23 mouse cellular contexts compared by ENCODE assay signal in the genomic region with DNA sequence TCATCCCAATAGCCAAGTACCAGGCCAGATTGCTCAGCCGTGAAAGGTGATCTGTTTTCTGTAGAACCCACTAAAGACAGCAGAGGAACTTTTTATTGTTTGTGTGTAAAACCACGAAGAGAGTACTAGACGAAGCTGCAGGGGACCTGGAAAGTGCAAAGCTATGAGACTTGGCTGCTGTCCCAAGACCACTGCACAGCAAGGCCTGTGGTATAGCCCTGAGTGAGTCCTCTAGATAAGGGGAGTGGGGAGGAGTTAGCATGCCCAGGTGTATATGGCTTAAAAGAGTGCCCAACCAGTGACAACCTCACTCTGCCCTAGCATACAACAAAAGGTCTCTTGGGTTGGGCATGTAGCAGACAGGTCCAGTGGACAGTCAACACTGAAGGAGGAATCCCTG. TPM values are rescaled to one million over a fixed set of nuclear protein-coding genes. Genes with fewer than 3 reads are reported as not detected.
DNase-seq lines count a peak whose midpoint lies in the region; ATAC-seq lines count a peak whose summit lies in the region.
"Had no signal": no experiment of that assay in that cellular context is flagged by ENCODE, and none has a peak within 500 bp of the region (broad histone marks: within the 10 kb centered on the region; RNA-seq: fewer than 3 reads in every experiment).

No protein-coding gene starts in this region.

- H3K4me2 ChIP-seq in heart, embryonic 13.5 days, result no peak overlapping the region
- H3K4me2 ChIP-seq: embryonic facial prominence, embryonic 15.5 days; hindbrain, embryonic 15.5 days had no signal

- no peak for ATAC-seq in heart, embryonic 13.5 days (ENCODE audit: extremely low read depth, insufficient number of reproducible peaks, low FRiP score, low TSS enrichment)
- ATAC-seq in megakaryocyte progenitor cell, adult 5-6 weeks (replicated peaks; ENCODE audit: poor library complexity), result peak; percentile 55
- ATAC-seq: forebrain, embryonic 14.5 days; intestine, embryonic 16.5 days had no signal

- no peaks in the 10 kb centered on the region for H3K9me3 ChIP-seq in heart, embryonic 13.5 days
- H3K9me3 ChIP-seq: embryonic facial prominence, embryonic 15.5 days; forebrain, embryonic 10.5 days; heart, embryonic 10.5 days; hindbrain, embryonic 15.5 days had no signal

- DNase-seq in heart, postnatal 14 days, result no peak
- DNase-seq in 416B (ENCODE audit: low read depth) (peak; percentile 43), MEL-GATA-1-ER (ENCODE audit: extremely low read depth, low read depth) (peak; percentile 66)
- DNase-seq in frontal cortex, adult 2 months (ENCODE audit: extremely low spot score in 1 of 2, low spot score in 1 of 2), result no peak
- DNase-seq in frontal cortex, postnatal 14 days (ENCODE audit: low spot score in 2 of 2), result no peak
- DNase-seq: adrenal gland, adult 2 months; adrenal gland, postnatal 25 days; cerebellum, adult 18-20 months; cerebellum, adult 9-11 months; cerebellum, postnatal 36 days; embryo, embryonic 11 days; gastrocnemius, postnatal 36 days; heart, adult 11 months; kidney, adult 2 months had no signal

- peaks cover 17% of the 10 kb centered on the region for H3K4me1 ChIP-seq in heart, embryonic 13.5 days
- H3K4me1 ChIP-seq: embryonic facial prominence, embryonic 15.5 days; forebrain, embryonic 10.5 days; hindbrain, embryonic 15.5 days had no signal

- H3K27ac ChIP-seq in heart, embryonic 13.5 days (replicated peaks), result peak overlapping the region; percentile 54; the same call in 1 of the 2 replicates
- H3K27ac ChIP-seq: embryonic facial prominence, embryonic 15.5 days; forebrain, embryonic 10.5 days; heart, embryonic 10.5 days; hindbrain, embryonic 15.5 days had no signal

- intact Hi-C loops in heart, postnatal 14 days (cut with DNase I), result no loop called here

- H3K9ac ChIP-seq in heart, embryonic 13.5 days, result 0 out of 2 replicates have a peak overlapping the region, but pooled peaks have one; percentile 37
- H3K9ac ChIP-seq: embryonic facial prominence, embryonic 15.5 days; hindbrain, embryonic 15.5 days had no signal

- WGBS in heart, embryonic 13.5 days, result 37% methylated on average over 3 of the region's 3 CpGs

- H3K36me3 ChIP-seq in heart, embryonic 13.5 days, result peaks cover 61% of the 10 kb centered on the region

- no peaks in the 10 kb centered on the region for H3K27me3 ChIP-seq in heart, embryonic 13.5 days (replicated peaks)
- H3K27me3 ChIP-seq: embryonic facial prominence, embryonic 15.5 days; hindbrain, embryonic 15.5 days had no signal

- H3K4me3 ChIP-seq in heart, embryonic 13.5 days, result no peak overlapping the region
- H3K4me3 ChIP-seq: embryonic facial prominence, embryonic 15.5 days; erythroblast, embryonic 14.5 days; forebrain, embryonic 10.5 days; heart, embryonic 10.5 days; hindbrain, embryonic 15.5 days had no signal

RNA-seq across cellular contexts. Expression of a gene that starts 37.2 kb away (rescaled TPM):
- polyA plus RNA-seq in heart, embryonic 13.5 days (2015; fragmentation: Nextera tagmentation; extraction: Ambion mirVana), result 22.9 and 24.7 TPM in 2 replicates
- total RNA-seq in heart, postnatal 14 days (2021), result 10 to 100 TPM; 18.3 to 20.6 TPM
- 13.9 and 15.9 TPM in 2 replicates for total RNA-seq in megakaryocyte progenitor cell, adult 5-6 weeks (2015)
- 24.6 and 25.0 TPM in 2 replicates for total RNA-seq in megakaryocyte progenitor cell, adult 5-6 weeks (2017)
- polyA plus RNA-seq in frontal cortex, adult 2 months (2012; rRNA removed), result 23.5 and 24.2 TPM in 2 replicates

RNA-seq across cellular contexts. Expression of a gene that starts 43.7 kb away (rescaled TPM):
- 272 and 303 TPM in 2 replicates for polyA plus RNA-seq in heart, embryonic 13.5 days (2015; fragmentation: Nextera tagmentation; extraction: Ambion mirVana)
- 10 to 100 TPM in 1 of 2 experiments, 1 to 10 TPM in 1; 7.1 to 13.9 TPM for total RNA-seq in heart, postnatal 14 days (2021)
- 499 and 603 TPM in 2 replicates for total RNA-seq in megakaryocyte progenitor cell, adult 5-6 weeks (2015)
- total RNA-seq in megakaryocyte progenitor cell, adult 5-6 weeks (2017), result 233 and 253 TPM in 2 replicates
- 4.4 and 4.8 TPM in 2 replicates for polyA plus RNA-seq in frontal cortex, adult 2 months (2012; rRNA removed)

Comparison
In these comparisons a context has a peak if more than half of its experiments do, and no peak if none do; other contexts are left out.
1. DNase-seq: peak in 416B (single experiment) and MEL-GATA-1-ER (single experiment); none in heart, postnatal 14 days (0 of 2), frontal cortex, adult 2 months (0 of 2) and frontal cortex, postnatal 14 days (0 of 2).
2. RNA of a gene that starts 43.7 kb away (total RNA-seq): 233 to 603 TPM in megakaryocyte progenitor cell, adult 5-6 weeks; 7.1 to 13.9 TPM in heart, postnatal 14 days; every median in the first group is over 10 times any median in the second.